Mouse (Mus musculus) megakaryocyte-erythroid progenitor cell, adult 5-6 weeks (primary cell): ENCODE measurements at regions not wholly inside any gene's neighbourhood (a gene's known extent, or its start where the extent isn't known, plus 50 kb on each side); places are given as distances from the start of the nearest gene placed in this dataset.

Experiments used
- ATAC-seq: replicated peaks from 2 replicates; pipeline ENCODE4 v1.8.0; 2016; ENCODE audit warnings: mild to moderate bottlenecking, inconsistent platforms; ENCODE audit not compliant: severe bottlenecking, poor library complexity, low FRiP score, low TSS enrichment

- no peak for ATAC-seq
These were observed 406.6 kb upstream of the Nbea start for GRCm38 (mm10) chr3:56590071-56590470.

- peak; percentile 96 for ATAC-seq
These were observed 391.9 kb upstream of the Nbea start for GRCm38 (mm10) chr3:56575422-56575821.

- ATAC-seq: no peak
These were observed 352.7 kb upstream of the Nbea start for GRCm38 (mm10) chr3:56536178-56536577.

- no peak for ATAC-seq
These were observed 320.9 kb upstream of the Nbea start for GRCm38 (mm10) chr3:56504445-56504844.

- no peak for ATAC-seq
These were observed 315.8 kb upstream of the Nbea start for GRCm38 (mm10) chr3:56499301-56499700.

GRCm38 (mm10) chr3:56493937-56494336, 310.4 kb upstream of the Nbea start:
- ATAC-seq: no peak

- ATAC-seq: no peak
These were observed 305.7 kb upstream of the Nbea start for GRCm38 (mm10) chr3:56489154-56489553.

GRCm38 (mm10) chr3:56485550-56486400, 302.3 kb upstream of the Nbea start:
- ATAC-seq: no peak

- no peak for ATAC-seq
These were observed 300.6 kb upstream of the Nbea start for GRCm38 (mm10) chr3:56484096-56484495.

GRCm38 (mm10) chr3:56483370-56483769, 299.9 kb upstream of the Nbea start:
- no peak for ATAC-seq

- ATAC-seq: no peak
These were observed 296.0 kb upstream of the Nbea start for GRCm38 (mm10) chr3:56479529-56479928.

- ATAC-seq: no peak
These were observed 295.1 kb upstream of the Nbea start for GRCm38 (mm10) chr3:56478544-56479140.

- no peak for ATAC-seq
These were observed 292.3 kb upstream of the Nbea start for GRCm38 (mm10) chr3:56475529-56476527.

- no peak for ATAC-seq
These were observed 289.1 kb upstream of the Nbea start for GRCm38 (mm10) chr3:56472651-56473050.

GRCm38 (mm10) chr3:56471823-56472222, 288.3 kb upstream of the Nbea start:
- ATAC-seq: no peak

GRCm38 (mm10) chr3:56471185-56471584, 287.7 kb upstream of the Nbea start:
- ATAC-seq: no peak

GRCm38 (mm10) chr3:56457625-56458024, 274.1 kb upstream of the Nbea start:
- no peak for ATAC-seq

GRCm38 (mm10) chr3:56456317-56456716, 272.8 kb upstream of the Nbea start:
- no peak for ATAC-seq

- no peak for ATAC-seq
These were observed 255.4 kb upstream of the Nbea start for GRCm38 (mm10) chr3:56438900-56439299.
